Mouse (Mus musculus): ENCODE measurements around the gene Mkrn2os. TPM values are rescaled to one million over a fixed set of nuclear protein-coding genes. Genes with fewer than 3 reads are reported as not detected.
A peak's percentile ranks its signal among the peaks of the same experiment; 100 is the strongest.
"Not testable (repeated sequence)": the region's sequence is repeated elsewhere in the genome, so short reads cannot be mapped to it uniquely, and the experiment has no call there.

Gene Mkrn2os
- polyA plus RNA-seq (2014; fragmentation: Nextera tagmentation; extraction: Ambion mirVana), result 0.58 and 0.86 TPM in 2 replicates

- Histone ChIP-seq H3K27me3 (ENCODE audit: insufficient read depth, low read length) (no peaks in the 10 kb centered on the region), H3K4me3 (ENCODE audit: low read depth, low read length) (no peak within 1 kb of the TSS), H3K4me1 (ENCODE audit: insufficient read depth) (no peaks in the 10 kb centered on the region), H3K27ac (ENCODE audit: low read depth) (no peak within 1 kb of the TSS), H3K9me3 (ENCODE audit: low read depth, low read length) (no peaks in the 10 kb centered on the region), H3K9ac (no peak within 1 kb of the TSS), H3K4me2 (0 out of 2 replicates have a peak within 1 kb of the TSS, but pooled peaks have one; percentile 11), H3K36me3 (ENCODE audit: insufficient read depth) (no peaks in the 10 kb centered on the region)
- TF ChIP-seq CTCF (IDR thresholded peaks at IDR 0.05; ENCODE audit: low read depth), result no peak
- DNase-seq, result peak; percentile 28
- 41% methylated on average over 5 of the region's 5 CpGs for whole genome bisulfite sequencing
- ATAC-seq (ENCODE audit: insufficient read depth), result no peak
These were observed at the start of gene Mkrn2os for GRCm38 (mm10) chr6:115592458-115592857. Gene Mkrn2os, minus strand, starts transcription at chr6:115592576.

- not testable (repeated sequence) for H3K4me3 ChIP-seq (ENCODE audit: low read depth, low read length); ATAC-seq (ENCODE audit: insufficient read depth); H3K9ac ChIP-seq; H3K27me3 ChIP-seq (ENCODE audit: insufficient read depth, low read length); DNase-seq; H3K4me2 ChIP-seq; H3K27ac ChIP-seq (ENCODE audit: low read depth); H3K4me1 ChIP-seq (ENCODE audit: insufficient read depth); H3K9me3 ChIP-seq (ENCODE audit: low read depth, low read length)
- peaks cover 77% of the 10 kb centered on the region for H3K36me3 ChIP-seq (ENCODE audit: insufficient read depth)
- 93% methylated on average over 7 of the region's 7 CpGs for WGBS
These were observed 45.8 kb upstream of the Mkrn2os start for GRCm38 (mm10) chr6:115638188-115638587.

- no peak overlapping the region for H3K27ac ChIP-seq (ENCODE audit: low read depth)
- ATAC-seq (ENCODE audit: insufficient read depth) (no peak), DNase-seq (no peak)
- no peak overlapping the region for H3K9ac ChIP-seq
- no peak overlapping the region for H3K4me3 ChIP-seq (ENCODE audit: low read depth, low read length)
- H3K4me1 ChIP-seq (ENCODE audit: insufficient read depth), result no peaks in the 10 kb centered on the region
- TF ChIP-seq CTCF (IDR thresholded peaks at IDR 0.05; ENCODE audit: low read depth), result no peak
- H3K27me3 ChIP-seq (ENCODE audit: insufficient read depth, low read length), result no peaks in the 10 kb centered on the region
- H3K4me2 ChIP-seq, result no peak overlapping the region
- no peaks in the 10 kb centered on the region for H3K9me3 ChIP-seq (ENCODE audit: low read depth, low read length)
- 87% methylated on average over 2 of the region's 2 CpGs for WGBS
- peaks cover 91% of the 10 kb centered on the region for H3K36me3 ChIP-seq (ENCODE audit: insufficient read depth)
These were observed 41.6 kb upstream of the Mkrn2os start for GRCm38 (mm10) chr6:115634015-115634414.

- peaks cover 91% of the 10 kb centered on the region for H3K36me3 ChIP-seq (ENCODE audit: insufficient read depth)
- H3K4me3 ChIP-seq (ENCODE audit: low read depth, low read length), result no peak overlapping the region
- ATAC-seq (ENCODE audit: insufficient read depth), result no peak
- no peaks in the 10 kb centered on the region for H3K9me3 ChIP-seq (ENCODE audit: low read depth, low read length)
- H3K9ac ChIP-seq, result no peak overlapping the region
- no peaks in the 10 kb centered on the region for H3K27me3 ChIP-seq (ENCODE audit: insufficient read depth, low read length)
- TF ChIP-seq CTCF (IDR thresholded peaks at IDR 0.05; ENCODE audit: low read depth), result no peak
- DNase-seq, result no peak
- H3K4me2 ChIP-seq, result no peak overlapping the region
- WGBS, result 81% methylated on average over 3 of the region's 3 CpGs
- no peaks in the 10 kb centered on the region for H3K4me1 ChIP-seq (ENCODE audit: insufficient read depth)
- H3K27ac ChIP-seq (ENCODE audit: low read depth), result no peak overlapping the region
These were observed 38.9 kb upstream of the Mkrn2os start for GRCm38 (mm10) chr6:115631056-115631795.

- Histone ChIP-seq H3K9ac (no peak overlapping the region), H3K4me2 (no peak overlapping the region), H3K27ac (ENCODE audit: low read depth) (no peak overlapping the region), H3K9me3 (ENCODE audit: low read depth, low read length) (no peaks in the 10 kb centered on the region), H3K36me3 (ENCODE audit: insufficient read depth) (peaks cover 94% of the 10 kb centered on the region), H3K4me1 (ENCODE audit: insufficient read depth) (no peaks in the 10 kb centered on the region), H3K4me3 (ENCODE audit: low read depth, low read length) (no peak overlapping the region), H3K27me3 (ENCODE audit: insufficient read depth, low read length) (no peaks in the 10 kb centered on the region)
- no peak for TF ChIP-seq CTCF (IDR thresholded peaks at IDR 0.05; ENCODE audit: low read depth)
- 87% methylated on average over 5 of the region's 5 CpGs for WGBS
- DNase-seq, result no peak
- no peak for ATAC-seq (ENCODE audit: insufficient read depth)
These were observed 33.7 kb upstream of the Mkrn2os start for GRCm38 (mm10) chr6:115626121-115626520.

- peaks cover 100% of the 10 kb centered on the region for H3K36me3 ChIP-seq (ENCODE audit: insufficient read depth)
- no peak overlapping the region for H3K4me3 ChIP-seq (ENCODE audit: low read depth, low read length)
- no peak overlapping the region for H3K4me2 ChIP-seq
- H3K27me3 ChIP-seq (ENCODE audit: insufficient read depth, low read length), result no peaks in the 10 kb centered on the region
- no peak for TF ChIP-seq CTCF (IDR thresholded peaks at IDR 0.05; ENCODE audit: low read depth)
- no peak overlapping the region for H3K27ac ChIP-seq (ENCODE audit: low read depth)
- H3K9ac ChIP-seq, result no peak overlapping the region
- 69% methylated on average over 1 of the region's 1 CpGs for WGBS
- DNase-seq (no peak), ATAC-seq (ENCODE audit: insufficient read depth) (no peak)
- H3K9me3 ChIP-seq (ENCODE audit: low read depth, low read length), result no peaks in the 10 kb centered on the region
- no peaks in the 10 kb centered on the region for H3K4me1 ChIP-seq (ENCODE audit: insufficient read depth)
These were observed 28.6 kb upstream of the Mkrn2os start for GRCm38 (mm10) chr6:115620942-115621341.

- H3K36me3 ChIP-seq (ENCODE audit: insufficient read depth), result peaks cover 99% of the 10 kb centered on the region
These were observed 27.4 kb upstream of the Mkrn2os start for GRCm38 (mm10) chr6:115619818-115620217.

More at GRCm38 (mm10) chr6:115619818-115620217, 27.4 kb upstream of the Mkrn2os start:
- H3K4me1 ChIP-seq (ENCODE audit: insufficient read depth), result no peaks in the 10 kb centered on the region
- WGBS, result 81% methylated on average over 10 of the region's 10 CpGs
- no peaks in the 10 kb centered on the region for H3K27me3 ChIP-seq (ENCODE audit: insufficient read depth, low read length)
- ATAC-seq (ENCODE audit: insufficient read depth), result no peak
- no peak for DNase-seq
- no peak overlapping the region for H3K4me2 ChIP-seq
- no peak for TF ChIP-seq CTCF (IDR thresholded peaks at IDR 0.05; ENCODE audit: low read depth)
- H3K27ac ChIP-seq (ENCODE audit: low read depth), result no peak overlapping the region
- H3K9me3 ChIP-seq (ENCODE audit: low read depth, low read length), result no peaks in the 10 kb centered on the region
- H3K4me3 ChIP-seq (ENCODE audit: low read depth, low read length), result no peak overlapping the region
- no peak overlapping the region for H3K9ac ChIP-seq
